Mouse (Mus musculus): ENCODE measurements around the gene Col13a1.

The Col13a1 gene

DNA sequence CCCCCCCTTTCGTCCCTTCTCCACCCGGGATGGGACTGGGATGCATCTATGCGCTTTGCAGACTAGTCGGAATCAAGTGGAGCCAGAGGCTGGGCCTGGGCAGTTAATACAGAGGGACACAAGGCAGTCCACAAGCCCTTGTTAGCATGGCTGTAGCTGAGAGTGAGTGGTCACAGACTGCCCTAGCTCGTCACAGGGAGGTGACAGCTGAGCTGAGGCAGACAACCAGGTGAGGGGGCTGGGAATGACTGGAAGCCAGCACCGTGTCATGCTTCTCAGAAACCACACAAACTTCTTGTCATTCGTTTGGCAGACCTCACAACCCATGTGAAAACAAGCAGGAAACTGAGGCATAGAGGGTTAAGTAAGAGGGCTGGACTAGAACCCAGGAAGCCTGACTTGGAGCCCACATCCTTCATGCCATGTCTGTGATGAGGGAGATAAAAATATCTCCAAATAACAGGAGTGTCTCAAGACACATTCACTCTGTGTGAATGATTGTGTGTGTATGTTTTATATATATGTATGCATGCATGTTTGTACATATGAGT, 10.8 kb downstream of the Col13a1 start:
- in situ Hi-C loops (cut with MboI, MseI), result no loop called here

DNA sequence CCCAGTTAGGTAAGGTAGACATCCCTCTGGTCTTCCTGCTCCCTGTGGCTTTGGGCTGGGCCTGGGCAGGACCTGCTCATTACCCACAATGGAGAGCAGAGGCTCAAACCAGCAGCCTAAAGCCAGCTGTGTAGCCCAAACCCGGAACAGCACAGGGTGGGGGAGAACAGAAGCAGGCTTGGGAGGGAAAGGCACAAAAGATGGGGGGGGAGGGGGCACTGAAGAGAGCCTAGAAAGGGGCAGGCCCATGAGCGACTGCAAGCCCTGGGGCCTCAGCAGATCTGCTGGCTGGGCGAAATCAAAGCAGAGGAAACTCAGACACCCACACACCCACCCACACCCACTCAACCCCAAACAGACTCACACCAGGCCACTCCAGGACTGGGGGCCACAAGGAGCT, 11.7 kb downstream of the Col13a1 start:
- in situ Hi-C loops (cut with MboI, MseI), result no loop called here

GRCm38 (mm10) chr10:61965386-61965841, 13.5 kb downstream of the Col13a1 start:
- in situ Hi-C loops (cut with MboI, MseI), result no loop called here

DNA sequence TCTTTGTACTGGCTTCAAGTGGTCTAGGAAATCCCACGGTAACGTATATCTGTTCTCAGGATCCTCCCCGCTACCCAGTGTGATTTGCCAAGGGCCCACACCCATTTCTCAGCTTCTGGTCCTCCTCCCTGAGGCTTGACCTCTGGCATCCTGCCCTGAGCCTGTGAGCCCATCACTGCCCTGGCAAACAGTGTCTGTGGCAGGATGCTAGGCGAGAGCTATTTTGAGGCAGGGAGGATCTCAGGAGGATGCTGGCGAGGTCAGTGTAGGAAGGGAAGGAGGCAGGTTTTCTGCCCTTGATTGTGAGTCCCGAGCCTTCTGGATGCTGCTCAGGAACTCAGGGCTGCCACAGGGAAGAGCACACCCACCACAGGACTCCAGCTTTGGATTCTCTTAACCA, 22.2 kb downstream of the Col13a1 start:
- in situ Hi-C loops (cut with MboI, MseI), result no loop called here

DNA sequence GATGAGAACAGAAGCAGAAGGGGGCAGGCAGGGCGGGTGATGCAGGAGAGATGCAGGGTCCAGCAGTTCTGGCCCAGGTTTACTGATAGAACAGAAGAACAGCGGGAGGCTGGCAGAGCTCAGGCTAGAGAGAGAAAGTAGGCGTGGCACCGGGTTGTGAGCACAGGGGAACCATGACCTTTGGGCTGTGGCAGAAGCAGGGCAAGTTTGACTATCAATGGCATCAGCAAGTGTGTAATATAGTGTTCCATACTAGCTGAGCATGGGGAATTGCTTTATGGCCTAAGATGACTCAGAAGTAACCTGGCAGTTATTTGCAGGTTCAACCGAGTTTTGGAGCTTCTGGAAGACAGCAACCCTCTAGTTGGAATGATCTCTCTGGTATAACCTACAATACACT, 25.0 kb downstream of the Col13a1 start:
- in situ Hi-C loops (cut with MboI, MseI), result no loop called here

DNA sequence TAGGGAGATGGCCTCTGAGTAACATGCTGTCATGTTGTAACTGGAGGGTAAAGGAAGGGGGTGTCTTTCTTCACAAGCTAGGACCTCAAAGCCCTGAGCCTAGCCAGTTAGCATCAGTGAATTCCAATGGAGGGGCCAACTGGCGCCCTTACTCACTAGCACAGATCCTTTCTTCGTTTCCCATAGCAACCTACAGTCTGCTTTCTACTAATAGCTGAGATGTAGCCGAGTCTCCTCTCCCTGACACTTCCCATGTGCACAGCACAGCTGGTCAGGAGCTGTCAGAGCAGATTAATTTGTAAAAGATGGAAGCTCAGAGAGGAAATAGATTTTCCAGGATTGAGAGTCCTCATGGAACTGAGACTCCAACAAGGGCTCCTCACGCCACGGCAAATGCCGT, 29.4 kb downstream of the Col13a1 start:
- in situ Hi-C loops (cut with MboI, MseI), result no loop called here

- in situ Hi-C loops (cut with MboI, MseI), result no loop called here
Observed at GRCm38 (mm10) chr10:61944386-61944785, 34.5 kb downstream of the Col13a1 start.

GRCm38 (mm10) chr10:61943480-61943879, 35.4 kb downstream of the Col13a1 start:
- in situ Hi-C loops (cut with MboI, MseI), result no loop called here

DNA sequence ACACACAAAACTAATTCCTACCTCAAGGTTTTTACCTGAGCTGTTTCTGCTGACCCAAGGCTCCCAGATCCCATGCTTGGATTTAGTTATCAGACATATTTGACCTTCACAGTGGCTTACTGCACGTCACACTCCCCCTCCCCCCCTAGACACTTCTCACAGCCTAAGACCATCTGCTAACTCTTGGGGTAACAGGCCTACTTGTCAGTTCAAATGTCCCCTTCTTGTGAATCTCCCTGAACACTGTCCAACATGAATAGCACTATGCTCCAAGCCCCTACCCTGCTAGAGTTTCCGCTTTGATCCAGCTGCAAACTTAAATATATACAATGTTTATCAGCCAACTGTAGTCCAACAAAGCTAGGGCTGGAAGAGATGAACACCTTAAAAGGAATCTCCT, 36.2 kb downstream of the Col13a1 start:
- in situ Hi-C loops (cut with MboI, MseI), result no loop called here

- in situ Hi-C loops (cut with MboI, MseI), result no loop called here
Observed at GRCm38 (mm10) chr10:61936211-61937121, 42.4 kb downstream of the Col13a1 start.

- in situ Hi-C loops (cut with MboI, MseI), result no loop called here
Observed at GRCm38 (mm10) chr10:61931678-61932077, 47.2 kb downstream of the Col13a1 start.

DNA sequence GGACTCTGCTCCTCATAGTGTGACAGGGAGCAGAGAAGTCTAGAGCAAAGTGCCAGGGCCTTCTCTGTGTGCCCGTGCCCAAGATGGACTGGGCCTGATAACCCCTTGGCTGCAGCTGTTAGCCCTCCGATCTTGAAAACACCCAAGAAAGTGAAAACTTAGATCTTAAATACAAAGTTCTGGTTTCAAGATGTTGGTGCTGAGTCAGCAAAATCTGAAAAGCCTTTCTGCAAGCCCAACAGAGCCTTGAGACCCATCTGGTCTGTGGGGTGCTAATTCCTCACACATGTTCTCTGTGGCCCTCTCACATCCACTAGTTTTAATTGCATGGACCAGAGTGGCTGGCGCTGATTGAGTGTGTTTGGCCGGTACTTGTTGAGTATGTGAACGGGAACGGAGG, 49.0 kb downstream of the Col13a1 start:
- in situ Hi-C loops (cut with MboI, MseI), result no loop called here

GRCm38 (mm10) chr10:61928725-61929651, 49.9 kb downstream of the Col13a1 start:
- in situ Hi-C loops (cut with MboI, MseI), result no loop called here

GRCm38 (mm10) chr10:61925691-61926090, 53.2 kb downstream of the Col13a1 start:
- in situ Hi-C loops (cut with MboI, MseI), result no loop called here

DNA sequence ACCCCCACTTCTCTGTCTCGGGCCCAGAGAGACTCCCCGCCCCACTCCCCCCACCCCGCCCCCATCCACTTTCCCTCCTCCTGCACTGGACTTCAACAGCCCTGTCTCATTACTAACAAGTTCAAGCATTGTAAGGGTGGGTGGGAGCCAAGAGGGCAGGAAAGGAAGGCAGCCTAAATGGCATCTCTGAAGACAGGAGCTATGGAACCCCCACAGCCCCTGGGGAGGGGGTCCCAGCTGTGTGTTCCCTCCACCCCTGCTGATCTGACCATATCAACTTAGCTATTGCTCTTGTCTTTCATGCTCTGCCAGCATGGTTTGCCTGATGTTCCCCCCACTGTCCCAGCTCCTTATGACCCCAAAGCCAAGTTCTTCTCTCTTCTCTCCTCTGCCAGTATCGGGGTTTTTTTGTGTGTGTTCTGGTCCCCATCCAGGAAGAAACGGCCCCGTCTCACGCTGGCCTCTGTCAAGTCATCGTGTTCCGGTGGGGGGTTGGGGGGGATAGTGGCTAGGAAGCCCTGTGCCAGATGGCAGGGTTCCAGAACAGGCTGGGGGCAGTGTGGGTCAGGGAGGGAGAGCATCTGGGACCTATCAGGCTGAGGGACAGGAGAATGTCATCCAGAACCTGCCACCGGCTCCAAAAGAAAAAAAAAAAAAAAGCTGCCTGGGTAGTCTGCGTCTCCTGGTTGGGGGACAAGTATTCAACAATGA, 58.1 kb downstream of the Col13a1 start:
- in situ Hi-C loops (cut with MboI, MseI), result no loop called here

DNA sequence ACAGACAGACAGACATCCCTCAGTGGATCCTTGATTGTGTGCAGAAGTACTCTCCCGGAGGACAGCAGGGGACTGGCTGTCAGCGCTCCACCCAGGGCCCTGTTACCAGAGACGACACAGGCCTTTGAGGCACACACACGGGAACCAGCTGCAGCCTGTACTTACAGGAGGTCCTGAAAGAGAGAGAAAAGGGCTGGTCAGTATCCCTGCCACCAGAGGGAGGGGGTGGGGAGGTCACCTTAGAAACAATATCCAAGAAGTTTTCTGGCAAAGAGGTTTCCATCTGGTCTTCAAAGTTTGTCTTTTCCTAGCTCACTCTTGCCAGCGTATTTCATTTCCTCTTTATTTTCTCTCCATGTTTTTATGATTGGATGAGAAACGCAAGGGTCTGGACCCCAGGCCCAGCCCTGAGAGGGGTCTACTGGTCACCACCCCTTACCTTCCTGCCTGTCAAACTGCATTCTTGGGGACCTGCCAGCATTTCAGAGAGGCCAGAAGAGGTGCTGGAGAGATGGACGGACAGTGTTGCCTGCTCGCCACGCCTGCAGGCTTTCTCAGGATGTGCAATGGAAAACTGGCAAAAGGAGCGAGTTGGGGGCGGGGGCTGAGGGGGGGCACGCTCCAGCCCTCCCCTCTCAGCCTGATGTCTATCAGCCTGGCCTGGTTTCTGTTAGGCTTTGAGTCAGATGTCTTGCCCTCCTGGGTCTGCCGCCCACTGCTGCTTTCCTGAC, 58.8 kb downstream of the Col13a1 start:
- in situ Hi-C loops (cut with MboI, MseI), result no loop called here

DNA sequence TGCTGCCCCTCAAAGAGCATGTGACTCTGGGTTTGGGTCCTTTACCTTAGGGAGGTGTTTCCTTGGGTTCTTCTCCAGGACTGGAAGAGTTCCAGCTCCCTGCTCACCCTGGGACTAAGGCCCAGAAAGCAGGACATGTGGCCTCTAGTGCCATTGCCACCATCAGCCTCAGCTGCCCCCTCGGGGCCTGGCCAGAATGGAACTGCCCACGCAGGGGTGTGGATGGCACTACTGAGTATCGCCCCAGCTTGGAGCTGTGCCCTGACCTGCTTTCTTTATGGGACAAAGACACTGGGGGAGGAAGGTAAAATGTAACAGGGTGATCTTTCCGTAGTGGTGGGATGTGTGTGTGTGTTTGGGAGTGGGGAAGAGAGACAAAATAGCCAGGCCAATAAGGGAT, 59.4 kb downstream of the Col13a1 start:
- in situ Hi-C loops (cut with MboI, MseI), result no loop called here

DNA sequence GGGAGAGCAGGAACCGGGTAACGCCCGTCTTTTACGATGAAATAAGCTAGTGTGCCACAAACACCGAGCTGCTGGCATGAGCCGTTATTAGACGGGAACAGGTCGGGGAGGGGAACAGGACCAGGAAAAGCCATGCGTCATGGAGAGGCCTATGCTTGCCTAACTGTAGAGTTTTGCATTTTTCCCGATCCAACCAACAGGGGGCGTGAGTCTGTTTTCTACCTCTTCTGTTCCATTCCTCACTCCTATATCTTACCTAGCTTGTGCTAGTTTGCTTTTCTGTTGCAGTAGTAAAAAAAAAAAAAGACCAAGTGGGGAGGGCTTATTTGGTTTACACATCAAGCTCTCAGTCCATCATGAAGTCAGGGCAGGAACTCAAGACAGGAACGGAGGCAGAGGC, 61.8 kb downstream of the Col13a1 start:
- in situ Hi-C loops (cut with MboI, MseI), result no loop called here

DNA sequence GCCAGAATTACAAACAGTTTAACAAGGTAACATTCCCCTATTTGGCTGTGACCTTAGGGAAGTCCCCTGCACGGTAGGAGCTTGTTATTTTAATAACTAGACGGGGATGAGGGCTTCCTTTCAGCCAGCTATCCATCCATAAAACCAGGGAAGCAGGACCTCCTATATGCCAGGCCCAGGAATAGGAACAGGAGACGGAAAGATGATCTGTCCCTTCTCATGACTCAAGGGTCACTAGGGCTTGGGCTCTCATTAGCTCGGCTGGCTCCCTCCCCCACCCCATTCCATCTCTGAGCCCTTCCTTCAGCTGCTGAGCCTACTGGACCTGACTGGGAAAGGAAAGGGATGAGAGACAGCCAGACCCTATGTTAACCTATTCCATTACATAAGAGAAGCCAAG, 67.1 kb downstream of the Col13a1 start:
- in situ Hi-C loops (cut with MboI, MseI), result no loop called here

DNA sequence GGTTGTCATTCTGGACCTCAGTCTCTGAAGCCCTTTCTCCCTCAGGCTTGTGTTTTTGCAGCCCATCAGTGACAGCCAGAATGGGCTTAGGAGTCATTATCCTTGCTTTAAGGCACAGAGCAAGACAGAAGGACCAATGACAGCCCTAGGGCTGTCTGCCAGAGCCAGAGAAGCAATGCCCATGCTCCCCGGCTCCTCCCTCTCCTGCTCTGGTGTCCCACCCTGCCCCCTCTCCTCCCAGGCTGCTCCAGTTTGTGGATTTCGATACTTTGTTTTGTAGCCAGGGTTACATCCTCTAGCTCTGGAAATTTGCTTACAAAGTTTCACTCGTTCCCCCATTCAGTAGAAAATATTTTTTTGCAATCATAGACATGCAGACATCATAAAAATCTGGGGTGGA, 69.9 kb downstream of the Col13a1 start:
- in situ Hi-C loops (cut with MboI, MseI), result no loop called here

DNA sequence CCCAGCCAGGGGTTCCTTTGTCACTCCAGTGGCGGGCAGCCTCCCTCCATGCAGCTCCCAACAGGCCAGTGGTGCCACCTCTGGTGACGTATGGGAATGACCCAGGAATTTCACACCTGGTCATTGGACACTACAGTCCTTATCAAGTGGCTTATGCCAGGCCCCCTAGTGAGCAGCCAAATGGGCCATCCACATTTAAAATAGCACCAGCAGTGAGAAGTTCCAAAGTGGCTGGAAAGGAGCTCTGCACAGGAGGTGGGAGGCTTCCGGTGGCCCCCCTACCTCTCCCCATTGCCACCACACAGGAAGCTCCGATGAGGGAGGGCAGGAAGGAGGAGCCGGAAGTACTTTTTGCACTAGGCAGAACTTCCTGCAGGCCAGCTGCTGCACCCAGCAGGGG, 72.7 kb downstream of the Col13a1 start:
- in situ Hi-C loops (cut with MboI, MseI), result no loop called here

Measured in T-helper 1 cell (primary cell).